Mouse (Mus musculus) Patski (cell line): ENCODE measurements around the gene Tenm3. TPM values are rescaled to one million over a fixed set of nuclear protein-coding genes. Genes with fewer than 3 reads are reported as not detected.
A peak's percentile ranks its signal among the peaks of the same experiment; 100 is the strongest.

Experiments
- ATAC-seq: fragments of 100-300 bp; one replicate; pipeline ENCODE4 v1.8.0; 2021
- CTCF ChIA-PET: fragments of 350-600 bp; sonication (Branson Sonifier 250); formaldehyde crosslinking; loops from one replicate; lab custom pipeline; 2022; ENCODE audit warnings: inconsistent platforms; lab: Charles Lee
- POLR2A ChIA-PET: fragments of 350-600 bp; sonication (Branson Sonifier 250); formaldehyde crosslinking; loops from one replicate; lab custom pipeline; 2022; ENCODE audit warnings: antibody characterized with exemption, inconsistent platforms; lab: Charles Lee
- DNase-seq: peaks from one replicate; pipeline ENCODE4 v3.0.0-alpha.2; 2011; ENCODE audit warnings: low read depth, low spot score
- H3K27me3 ChIP-seq: fragments of 371-371 bp; one replicate; pipeline ENCODE4 v1.5.1; 2021
- CTCF ChIP-seq: fragments of 100-300 bp; IDR thresholded peaks from one replicate; pipeline ENCODE4 v1.5.1; 2021
- in situ Hi-C: fragments of 300-500 bp; cut with MboI; formaldehyde crosslinking; loops from 3 replicates; pipeline ENCODE4 v1.11.1; 2018; ENCODE audit warnings: low pct_unique_long_range_greater_than_20kb, mixed read lengths
- polyA plus RNA-seq: library from polyadenylated mRNA; unstranded; gene quantifications from one replicate; pipeline ENCODE4 v1.2.3, GENCODE M21; 2021

Tenm3 gene
- polyA plus RNA-seq, 1 experiment from 2014 or later, result 3.0 TPM

GRCm38 (mm10) chr8:48721376-48721775 lies 122.4 kb downstream of the Tenm3 start:
- in situ Hi-C loops, result no loop called here
- TF ChIP-seq CTCF, result no peak
- POLR2A ChIA-PET, result no interaction called here
- CTCF ChIA-PET, result no interaction called here
- ATAC-seq (no peak), DNase-seq (no peak)
- no peaks in the 10 kb centered on the region for H3K27me3 ChIP-seq

- in situ Hi-C loops, result no loop called here
- DNase-seq (no peak), ATAC-seq (no peak)
- TF ChIP-seq CTCF, result no peak
- ChIA-PET POLR2A (no interaction called here), CTCF (no interaction called here)
- no peaks in the 10 kb centered on the region for H3K27me3 ChIP-seq
Observed at GRCm38 (mm10) chr8:48715616-48716015, 128.1 kb downstream of the Tenm3 start.

- in situ Hi-C loops, result no loop called here
- POLR2A ChIA-PET, result no interaction called here
Observed at GRCm38 (mm10) chr8:48706666-48707065, 137.1 kb downstream of the Tenm3 start.

GRCm38 (mm10) chr8:48704885-48705515 lies 138.8 kb downstream of the Tenm3 start:
- in situ Hi-C loops, result no loop called here
- POLR2A ChIA-PET, result no interaction called here
- CTCF ChIA-PET, result no interaction called here
- H3K27me3 ChIP-seq, result no peaks in the 10 kb centered on the region
- DNase-seq (no peak), ATAC-seq (no peak)
- no peak for TF ChIP-seq CTCF

More at GRCm38 (mm10) chr8:48706666-48707065, 137.1 kb downstream of the Tenm3 start:
- CTCF ChIA-PET, result interaction anchor here (1.9 kb wide), 1 partner anchor 18 kb away, joined by 6 read pairs; no protein-coding TSS in a partner anchor
- ATAC-seq, result peak; percentile 47
- no peak for DNase-seq
- H3K27me3 ChIP-seq, result no peaks in the 10 kb centered on the region
- TF ChIP-seq CTCF, result no peak

- ChIA-PET CTCF (no interaction called here), POLR2A (no interaction called here)
- no peaks in the 10 kb centered on the region for H3K27me3 ChIP-seq
- in situ Hi-C loops, result no loop called here
- no peak for DNase-seq
- TF ChIP-seq CTCF, result no peak
- no peak for ATAC-seq
Observed at GRCm38 (mm10) chr8:48704485-48704884, 139.3 kb downstream of the Tenm3 start.

GRCm38 (mm10) chr8:48690665-48691395 lies 152.9 kb downstream of the Tenm3 start:
- TF ChIP-seq CTCF, result peak; percentile 34
- no peaks in the 10 kb centered on the region for H3K27me3 ChIP-seq
- in situ Hi-C loops, result no loop called here
- CTCF ChIA-PET, result no interaction called here
- ATAC-seq (peak; percentile 82), DNase-seq (peak; percentile 12)
- POLR2A ChIA-PET, result no interaction called here

- ATAC-seq (no peak), DNase-seq (no peak)
- no peak for TF ChIP-seq CTCF
- CTCF ChIA-PET, result interaction anchor here (1.8 kb wide), 1 partner anchor 18 kb away, joined by 6 read pairs; no protein-coding TSS in a partner anchor
- in situ Hi-C loops, result no loop called here
- no peaks in the 10 kb centered on the region for H3K27me3 ChIP-seq
- POLR2A ChIA-PET, result no interaction called here
Observed at GRCm38 (mm10) chr8:48688706-48689105, 155.0 kb downstream of the Tenm3 start.

GRCm38 (mm10) chr8:48688188-48688587 lies 155.6 kb downstream of the Tenm3 start:
- in situ Hi-C loops, result no loop called here
- TF ChIP-seq CTCF, result no peak
- POLR2A ChIA-PET, result no interaction called here
- CTCF ChIA-PET, result interaction anchor here (1.8 kb wide), 1 partner anchor 18 kb away, joined by 6 read pairs; no protein-coding TSS in a partner anchor
- DNase-seq, result no peak
- H3K27me3 ChIP-seq, result no peaks in the 10 kb centered on the region
- ATAC-seq, result no peak

GRCm38 (mm10) chr8:48673476-48673875 lies 170.3 kb downstream of the Tenm3 start:
- CTCF ChIA-PET, result no interaction called here
- no peaks in the 10 kb centered on the region for H3K27me3 ChIP-seq
- in situ Hi-C loops, result no loop called here
- POLR2A ChIA-PET, result no interaction called here
- ATAC-seq (no peak), DNase-seq (no peak)
- no peak for TF ChIP-seq CTCF

- no peaks in the 10 kb centered on the region for H3K27me3 ChIP-seq
- ChIA-PET CTCF (no interaction called here), POLR2A (no interaction called here)
- in situ Hi-C loops, result no loop called here
- no peak for DNase-seq
- no peak for TF ChIP-seq CTCF
- no peak for ATAC-seq
Observed at GRCm38 (mm10) chr8:48672471-48672870, 171.3 kb downstream of the Tenm3 start.

GRCm38 (mm10) chr8:48671318-48671717 lies 172.4 kb downstream of the Tenm3 start:
- no peak for ATAC-seq
- no peak for TF ChIP-seq CTCF
- POLR2A ChIA-PET, result no interaction called here
- H3K27me3 ChIP-seq, result no peaks in the 10 kb centered on the region
- in situ Hi-C loops, result no loop called here
- no peak for DNase-seq
- CTCF ChIA-PET, result no interaction called here
